Mouse (Mus musculus): ENCODE data around the gene Ezr.
"Not testable (repeated sequence)": the region's sequence is repeated elsewhere in the genome, so short reads cannot be mapped to it uniquely, and the experiment has no call there.

The Ezr gene

GRCm38 (mm10) chr17:6742083-6743038 lies 40.2 kb downstream of the Ezr start:
- DNase-seq = peak; percentile 94

- peak; percentile 76 for DNase-seq
Observed at GRCm38 (mm10) chr17:6741271-6741670, 41.3 kb downstream of the Ezr start.

GRCm38 (mm10) chr17:6740331-6741170 lies 42.0 kb downstream of the Ezr start:
- DNase-seq = peak; percentile 86

DNA sequence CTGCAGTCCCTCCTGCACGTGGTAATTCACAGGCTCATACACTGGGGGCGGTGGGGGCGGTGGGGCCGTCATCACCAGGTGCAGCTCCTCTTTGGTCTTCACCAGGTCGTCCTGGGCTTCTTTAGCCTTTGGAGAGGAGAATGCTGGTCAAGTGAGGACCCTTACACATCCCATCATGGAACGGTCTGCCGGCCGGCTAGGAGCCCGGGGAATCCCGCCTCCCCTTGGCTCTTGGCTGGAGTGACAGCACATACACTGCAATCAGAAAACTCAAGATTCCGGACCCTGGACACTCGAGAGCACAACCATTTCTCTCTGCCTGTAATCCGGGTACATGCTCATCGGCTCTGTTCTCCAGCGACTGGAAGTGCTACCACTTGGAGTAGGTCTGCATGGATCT lies 42.8 kb downstream of the Ezr start:
- peak; percentile 83 for DNase-seq

- peak; percentile 84 for DNase-seq
Observed at GRCm38 (mm10) chr17:6739266-6739665, 43.3 kb downstream of the Ezr start.

DNA sequence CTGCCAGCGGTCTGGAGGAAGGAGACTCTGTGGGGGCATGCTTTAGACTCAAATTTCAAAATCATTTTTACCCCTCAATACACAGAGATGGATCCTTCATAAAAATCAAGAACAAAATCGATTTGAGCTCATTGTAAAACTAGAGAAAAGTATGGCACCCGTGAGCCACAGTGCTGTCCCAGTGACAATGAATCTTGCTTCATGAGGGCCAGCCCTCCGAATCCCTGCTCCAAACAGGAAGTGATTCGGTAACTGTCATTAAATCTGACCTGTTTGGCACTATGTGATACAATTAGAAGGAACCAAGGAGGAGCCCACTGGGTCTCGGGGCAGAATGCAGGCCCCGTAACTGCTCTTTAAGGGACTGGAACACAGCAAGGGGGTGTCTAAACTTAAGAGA lies 43.7 kb downstream of the Ezr start:
- DNase-seq = peak; percentile 64

- peak; percentile 73 for DNase-seq
Observed at GRCm38 (mm10) chr17:6737273-6737997, 45.1 kb downstream of the Ezr start.

GRCm38 (mm10) chr17:6736306-6737272 lies 46.0 kb downstream of the Ezr start:
- peak; percentile 78 for DNase-seq

GRCm38 (mm10) chr17:6734746-6735441 lies 47.7 kb downstream of the Ezr start:
- DNase-seq = peak; percentile 61

DNA sequence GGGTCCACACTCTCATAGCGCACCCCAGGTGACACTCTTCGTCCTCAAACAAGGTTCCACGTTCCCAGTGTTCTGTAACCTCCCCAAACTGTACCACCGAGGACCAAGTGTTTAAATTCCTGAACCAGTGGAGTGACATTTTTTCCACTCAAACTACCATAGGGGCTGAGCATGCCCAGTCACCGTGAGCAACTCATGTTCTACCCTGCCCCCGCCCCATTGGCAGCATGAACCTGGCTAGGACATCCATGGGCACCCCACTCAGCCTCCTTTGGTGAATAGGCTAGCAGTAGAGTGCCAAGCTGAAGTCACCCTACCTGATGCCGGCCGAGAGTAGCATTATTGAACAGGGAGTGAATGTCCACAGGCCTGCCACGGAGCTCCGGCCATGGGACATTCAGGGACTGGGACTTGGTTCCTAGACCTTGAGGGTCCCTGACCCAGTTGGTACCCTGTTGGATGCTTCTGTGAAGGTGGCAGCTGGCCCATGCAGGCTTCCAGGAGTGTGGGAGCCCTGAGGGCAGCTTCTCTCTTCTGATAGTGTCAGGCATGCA lies 49.2 kb downstream of the Ezr start:
- peak; percentile 84 for DNase-seq

- DNase-seq = peak; percentile 89
Observed at GRCm38 (mm10) chr17:6732665-6733064, 49.9 kb downstream of the Ezr start.

DNA sequence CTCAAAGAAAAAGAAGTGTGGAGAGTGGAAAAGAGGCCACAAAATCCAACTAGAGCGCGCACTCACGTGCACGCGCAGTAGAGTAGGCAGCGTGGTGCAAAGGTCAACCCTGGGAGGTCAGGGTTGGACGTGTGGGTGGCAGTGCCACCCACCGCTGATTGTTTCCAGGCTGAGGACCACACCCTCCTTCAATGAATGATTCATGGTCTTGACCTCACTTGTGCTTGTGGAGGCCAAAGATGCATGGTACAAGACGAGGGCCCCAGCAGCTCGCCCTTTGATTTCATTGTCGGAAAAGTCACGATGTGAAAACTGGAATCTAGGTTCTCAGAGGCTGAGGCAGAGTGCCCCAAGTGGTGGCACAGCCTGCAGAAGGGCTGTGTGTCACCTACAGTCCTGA lies 51.0 kb downstream of the Ezr start:
- DNase-seq = peak; percentile 53

DNA sequence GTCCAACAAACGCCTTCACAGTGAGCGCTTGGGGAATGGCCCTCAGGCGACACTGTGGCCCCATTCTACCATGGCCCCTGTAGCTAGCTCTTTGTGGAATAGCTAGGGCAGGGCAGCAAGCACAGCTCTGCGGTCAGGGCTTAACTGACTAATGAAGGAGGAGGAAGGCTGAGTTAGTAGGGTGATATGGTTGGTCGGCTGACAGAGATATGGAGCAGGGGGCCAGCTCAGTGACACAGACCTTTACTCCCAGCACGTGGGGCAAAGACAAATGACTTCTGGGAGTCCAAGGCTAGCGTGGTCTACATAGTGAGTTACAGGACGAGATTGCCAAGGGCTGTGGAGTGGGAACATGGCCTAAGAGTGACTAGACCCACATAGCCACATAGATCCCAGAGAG lies 51.5 kb downstream of the Ezr start:
- peak; percentile 74 for DNase-seq

- peak; percentile 94 for DNase-seq
Observed at GRCm38 (mm10) chr17:6729244-6729742, 53.3 kb downstream of the Ezr start.

- peak; percentile 31 for DNase-seq
Observed at GRCm38 (mm10) chr17:6727996-6728610, 54.5 kb downstream of the Ezr start.

DNA sequence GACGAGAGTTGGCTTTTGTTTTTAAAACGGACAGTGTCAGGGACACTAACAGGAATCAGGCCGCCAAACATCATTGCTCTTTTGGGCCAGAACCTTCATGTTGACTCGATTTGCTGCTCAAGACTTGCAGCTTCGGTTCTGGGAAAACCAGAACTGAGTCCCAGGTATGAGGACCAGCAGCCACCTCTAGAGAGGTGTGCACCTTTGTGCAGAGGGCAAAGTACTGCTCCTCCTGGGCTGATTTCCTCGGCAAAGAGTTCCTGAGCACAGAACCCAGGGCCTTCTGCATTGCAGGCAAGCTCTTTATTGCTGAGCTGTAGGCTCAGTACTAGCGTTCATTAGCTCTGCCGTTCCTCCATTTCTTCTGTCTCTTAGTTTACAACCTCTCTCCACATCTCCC lies 68.6 kb downstream of the Ezr start:
- DNase-seq = not testable (repeated sequence)

- not testable (repeated sequence) for DNase-seq
Observed at GRCm38 (mm10) chr17:6713483-6713882, 69.1 kb downstream of the Ezr start.

DNA sequence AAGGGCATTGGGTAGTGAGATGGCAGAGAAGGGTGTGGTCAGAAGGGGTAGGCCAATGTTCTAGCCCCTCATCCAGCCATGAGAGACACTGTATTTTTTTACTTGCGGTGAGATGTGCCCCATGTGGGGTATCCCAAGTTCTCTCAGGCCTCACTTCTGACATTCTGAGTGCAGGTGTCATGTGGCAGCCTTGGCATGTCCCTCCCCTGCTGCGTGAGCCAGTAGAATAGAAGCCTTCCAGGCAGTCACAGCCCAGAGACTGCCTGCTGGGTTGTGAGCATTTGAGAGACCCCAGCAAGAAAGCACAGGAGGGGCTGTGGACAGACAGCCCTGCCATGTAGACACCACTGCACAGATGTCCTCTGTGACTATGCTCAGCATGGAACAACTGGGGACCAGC lies 74.4 kb downstream of the Ezr start:
- DNase-seq = peak; percentile 90

DNA sequence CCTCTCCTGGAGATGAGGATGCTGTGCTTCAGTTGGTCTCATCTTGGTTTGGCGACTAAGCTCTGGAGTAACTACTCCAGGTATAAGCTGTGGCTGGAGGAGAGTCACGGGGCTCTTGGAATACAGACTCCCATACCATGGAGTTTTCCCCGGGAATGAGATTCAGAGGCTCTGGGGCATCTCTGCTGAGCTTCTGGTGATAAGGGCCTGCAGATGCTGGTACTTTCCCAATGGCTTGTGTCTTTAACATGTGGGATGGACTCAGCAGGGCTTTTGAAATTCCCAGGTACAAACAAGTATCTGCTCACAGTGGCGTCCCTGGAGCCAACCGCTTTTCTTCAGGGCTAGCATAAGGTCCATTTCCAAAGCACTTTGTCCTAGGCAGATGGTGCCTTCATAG lies 75.2 kb downstream of the Ezr start:
- peak; percentile 92 for DNase-seq

DNA sequence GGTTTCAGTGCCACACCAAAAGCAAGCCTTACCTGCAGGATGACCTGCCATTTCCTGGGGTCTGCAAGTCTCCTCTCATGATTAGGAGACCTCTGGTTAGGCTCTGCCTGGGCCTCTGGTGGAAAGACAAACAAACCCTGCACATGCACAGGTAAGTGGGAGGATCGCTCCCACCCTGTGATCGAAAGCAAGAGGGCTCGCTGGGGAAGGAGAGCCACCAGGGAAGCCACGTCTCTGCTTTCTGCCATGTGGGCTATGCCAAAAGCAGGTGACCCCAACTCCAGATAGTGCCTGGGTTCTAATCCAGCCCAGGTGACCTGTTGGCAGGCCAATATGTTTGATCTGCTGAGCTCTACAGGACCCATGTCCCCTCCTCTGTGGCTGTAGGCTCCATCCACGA lies 76.1 kb downstream of the Ezr start:
- DNase-seq = peak; percentile 92
